Mouse (Mus musculus) C2C12 (cell line): ENCODE measurements around the gene Cd80.

Experiments
- CTCF ChIP-seq: IDR thresholded peaks from one replicate; pipeline ENCODE4 v1.5.1; 2011; ENCODE audit not compliant: control insufficient read depth, insufficient read depth, insufficient read length
- FOSL1 ChIP-seq: IDR thresholded peaks from one replicate; pipeline ENCODE4 v1.8.0; 2011; ENCODE audit warnings: mild to moderate bottlenecking, low read length; ENCODE audit not compliant: poor library complexity, insufficient read depth, severe bottlenecking
- MAX ChIP-seq: IDR thresholded peaks from one replicate; pipeline ENCODE4 v1.6.1; 2011; ENCODE audit warnings: mild to moderate bottlenecking, control low read depth
- MYOD1 ChIP-seq: IDR thresholded peaks from one replicate; pipeline ENCODE4 v1.6.1; 2011; ENCODE audit warnings: low read depth; ENCODE audit not compliant: control insufficient read depth, insufficient read length
- MYOG ChIP-seq: IDR thresholded peaks from one replicate; pipeline ENCODE4 v1.6.1; 2011; ENCODE audit not compliant: control insufficient read depth, insufficient read length; ENCODE audit errors: extremely low read depth
- USF1 ChIP-seq: IDR thresholded peaks from one replicate; pipeline ENCODE4 v1.6.1; 2011; ENCODE audit warnings: low read depth, mild to moderate bottlenecking, control low read depth, moderate library complexity

DNA sequence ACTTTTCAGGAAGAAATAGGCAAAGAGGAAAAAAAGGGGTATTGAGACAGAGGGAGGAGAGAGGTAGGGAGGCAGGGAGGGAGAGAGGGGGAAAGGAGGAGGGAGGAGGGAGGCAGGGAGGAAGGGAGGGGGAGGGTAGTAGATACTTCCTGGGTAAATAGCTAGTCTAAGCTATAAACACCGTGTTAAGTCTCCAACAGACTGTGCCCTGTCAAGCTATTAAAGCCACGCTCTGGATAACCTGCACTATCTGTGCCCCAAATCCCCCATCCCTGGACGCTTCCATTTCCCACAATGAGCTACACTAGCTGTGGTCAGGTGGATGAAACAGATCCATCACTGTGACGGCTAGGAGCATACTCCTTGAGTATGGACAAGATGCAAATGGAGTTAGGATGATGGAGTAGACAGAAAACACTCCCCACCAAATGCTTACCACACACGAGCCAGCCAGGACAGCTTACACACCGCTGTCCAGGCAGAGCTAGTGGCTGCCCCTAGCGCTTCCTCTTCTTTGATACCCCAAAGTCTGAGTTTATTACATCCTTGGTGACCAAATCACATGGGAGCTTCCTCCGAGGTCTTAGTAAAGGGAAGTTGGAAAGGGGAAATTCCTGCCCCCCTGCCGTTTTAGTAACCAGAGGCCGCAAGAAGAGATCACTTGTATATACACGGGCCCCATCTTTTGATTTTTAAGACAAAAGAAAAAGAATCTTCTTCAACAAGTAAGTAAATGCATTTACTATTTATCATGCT, 1.6 kb downstream of the Cd80 start:
- no peak for TF ChIP-seq CTCF
- no peak for TF ChIP-seq FOSL1
- no peak for TF ChIP-seq MYOD1
- TF ChIP-seq MAX, result no peak
- TF ChIP-seq MYOG, result no peak
- TF ChIP-seq USF1, result no peak
